Mouse (Mus musculus): ENCODE data around the gene Mitf.

DNA sequence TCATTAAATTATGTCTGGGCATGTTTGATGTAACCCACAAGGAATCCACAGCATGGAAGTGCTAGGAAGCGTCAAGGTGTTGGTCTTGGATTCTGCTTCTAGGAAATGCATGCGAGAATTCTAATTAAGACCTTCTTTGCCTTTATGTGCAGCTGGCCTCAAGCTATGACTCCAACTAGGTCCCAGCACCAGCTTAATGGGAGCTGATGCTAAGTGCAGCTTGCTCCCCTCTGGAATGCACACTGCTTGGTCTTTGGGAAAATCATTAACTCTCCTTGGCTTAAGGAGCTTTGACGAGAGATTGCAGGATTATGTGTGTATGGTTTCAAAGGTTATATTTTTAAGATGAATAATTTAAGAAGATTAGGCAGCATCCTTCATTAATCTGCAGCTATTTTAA, 81.7 kb downstream of the Mitf start:
- TF ChIP-seq CTCF (IDR thresholded peaks at IDR 0.05; ENCODE audit: low read depth, low read length) (no peak), POLR2AphosphoS5 (IDR thresholded peaks at IDR 0.05; ENCODE audit: insufficient replicate concordance, low read depth, low read length) (no peak), GATA1 (IDR thresholded peaks at IDR 0.05; ENCODE audit: borderline replicate concordance, low read length) (no peak), TAL1 (conservative IDR thresholded peaks at IDR 0.05; ENCODE audit: low read depth, low read length) (no peak)
